Mouse (Mus musculus) MEL-GATA-1-ER (cell line): ENCODE measurements around the gene Gm11627.
"Not testable (repeated sequence)": the region's sequence is repeated elsewhere in the genome, so short reads cannot be mapped to it uniquely, and the experiment has no call there.

ENCODE experiments used
- DNase-seq: peaks from one replicate; pipeline ENCODE4 v3.0.0-alpha.2; 2012; ENCODE audit warnings: low read depth; ENCODE audit errors: extremely low read depth

The Gm11627 gene

DNA sequence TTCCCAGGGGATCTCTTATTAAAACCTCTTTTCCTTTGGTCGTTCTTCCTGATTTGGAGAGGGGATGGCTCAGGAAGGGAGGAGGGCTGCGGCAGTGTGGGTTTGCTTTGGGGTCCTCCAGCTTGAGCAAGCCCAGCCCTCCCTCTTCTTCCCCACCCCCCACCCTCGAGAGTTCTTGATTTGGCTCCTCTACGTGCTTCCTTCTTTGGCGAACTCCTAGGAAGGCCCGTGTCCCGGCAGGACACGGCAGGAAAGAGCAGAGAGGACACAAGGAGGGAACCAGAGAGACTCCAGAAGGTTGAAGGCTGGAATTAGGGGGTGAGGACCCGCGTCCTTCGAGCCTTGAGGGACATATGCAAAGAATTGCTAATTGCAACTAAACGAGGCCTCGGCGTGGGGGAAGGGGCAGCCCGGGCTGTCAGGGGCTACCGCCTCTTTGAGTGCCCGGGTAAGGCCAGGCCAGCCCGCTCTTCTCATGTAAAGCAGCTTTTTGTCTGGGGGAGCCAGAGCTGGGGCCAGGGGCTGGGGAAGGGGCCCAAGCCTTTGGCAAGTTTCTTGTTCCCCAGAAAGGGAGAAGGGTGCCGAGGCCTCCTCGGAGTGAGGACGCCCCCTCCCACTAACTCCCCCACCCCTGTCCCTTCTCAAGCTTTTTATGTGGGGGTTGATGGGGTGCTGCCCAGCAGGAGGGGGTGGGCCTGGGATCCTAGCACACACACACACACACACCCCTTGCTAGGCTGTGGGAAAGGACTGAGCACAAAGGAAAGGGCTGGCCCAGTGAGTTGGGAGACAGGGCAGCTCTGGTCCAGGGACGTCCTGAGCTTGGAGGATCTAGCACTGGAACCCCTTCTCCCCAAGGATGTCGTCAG is at the start of gene Gm11627:
Gene Gm11627, minus strand, starts transcription at position 297 of the 869 bp plus-strand sequence.
- no peak for DNase-seq

DNA sequence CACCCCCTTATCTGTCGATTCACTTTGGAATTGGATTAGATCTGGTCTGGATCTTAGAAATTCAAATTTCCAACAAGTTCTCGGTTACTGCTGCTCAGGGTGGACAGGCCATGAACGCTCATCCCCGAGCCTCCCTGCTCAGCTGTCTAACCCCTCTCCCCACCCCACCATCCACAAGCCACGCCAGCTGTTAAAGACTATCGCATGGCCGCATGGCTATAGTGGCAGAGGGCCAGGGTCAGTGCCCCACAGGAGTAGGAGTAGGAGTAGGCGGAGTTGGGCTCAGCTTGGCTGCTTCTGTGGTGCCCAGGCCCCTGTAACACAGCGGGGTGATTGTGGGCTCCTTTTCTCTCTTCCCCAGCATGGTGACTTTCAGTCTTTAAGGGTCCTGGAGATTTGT is 49.3 kb upstream of the Gm11627 start:
- DNase-seq: no peak

DNA sequence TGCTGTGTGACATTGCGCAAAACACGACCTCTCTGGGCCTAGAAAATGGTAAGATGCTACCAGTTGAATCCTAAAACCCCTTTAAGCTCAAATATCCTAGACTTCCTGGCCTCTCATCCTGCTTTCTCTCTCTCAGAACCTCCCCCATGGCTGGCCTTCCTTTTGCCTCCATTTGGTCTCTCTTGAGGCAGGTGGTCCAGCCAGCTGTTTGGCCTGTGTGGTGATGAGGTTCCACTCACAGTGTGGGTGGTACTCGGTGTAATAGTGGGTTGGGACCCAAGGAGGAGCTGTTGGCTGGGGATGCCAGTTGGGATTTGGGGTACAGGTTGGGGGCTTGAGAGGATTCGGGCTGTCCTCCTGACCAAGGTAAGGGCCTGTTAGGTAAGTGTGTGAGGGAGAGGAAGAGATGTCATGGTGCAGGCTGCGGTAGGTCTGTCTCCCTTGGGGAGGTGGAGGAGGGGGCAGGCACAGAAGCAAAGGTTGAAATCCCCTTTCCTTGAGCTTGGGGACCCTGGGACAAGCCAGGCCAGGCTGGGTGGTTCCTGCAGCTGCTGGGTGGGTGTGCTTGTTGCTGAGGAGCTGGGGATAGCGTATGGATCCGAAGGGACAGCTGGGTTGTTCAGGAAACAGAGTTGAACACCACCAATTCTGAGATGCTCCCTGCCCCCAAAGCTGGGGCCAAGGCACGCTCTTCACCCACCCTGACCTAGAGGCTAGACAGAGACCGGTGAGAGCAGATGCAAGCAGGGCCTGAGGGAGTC is 48.1 kb upstream of the Gm11627 start:
- DNase-seq: no peak

DNA sequence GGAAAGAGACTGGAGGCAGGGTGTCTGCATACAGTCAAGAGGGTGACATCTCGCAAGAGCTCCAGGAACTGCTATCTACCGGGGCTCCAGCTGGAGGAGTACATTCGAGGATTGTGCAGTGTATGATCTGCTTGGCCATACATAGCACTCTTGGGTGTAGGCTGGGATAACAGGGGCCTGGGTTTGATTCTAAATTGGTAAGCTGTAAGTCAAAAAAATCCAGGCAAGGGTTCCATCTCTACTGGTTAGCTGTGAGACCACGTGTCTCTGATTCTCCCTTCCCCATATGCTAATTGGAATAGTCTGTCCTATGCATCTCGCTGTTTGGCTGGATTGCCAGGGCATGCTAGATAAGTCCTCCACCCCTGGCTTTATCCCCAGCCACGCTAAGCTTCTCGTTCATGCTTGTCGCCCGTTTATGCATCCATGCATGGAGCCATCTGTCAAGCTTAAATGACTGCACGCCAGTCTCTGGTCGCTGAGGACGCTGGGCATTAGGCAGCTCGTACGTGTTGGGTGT is 45.7 kb upstream of the Gm11627 start:
- no peak for DNase-seq

DNA sequence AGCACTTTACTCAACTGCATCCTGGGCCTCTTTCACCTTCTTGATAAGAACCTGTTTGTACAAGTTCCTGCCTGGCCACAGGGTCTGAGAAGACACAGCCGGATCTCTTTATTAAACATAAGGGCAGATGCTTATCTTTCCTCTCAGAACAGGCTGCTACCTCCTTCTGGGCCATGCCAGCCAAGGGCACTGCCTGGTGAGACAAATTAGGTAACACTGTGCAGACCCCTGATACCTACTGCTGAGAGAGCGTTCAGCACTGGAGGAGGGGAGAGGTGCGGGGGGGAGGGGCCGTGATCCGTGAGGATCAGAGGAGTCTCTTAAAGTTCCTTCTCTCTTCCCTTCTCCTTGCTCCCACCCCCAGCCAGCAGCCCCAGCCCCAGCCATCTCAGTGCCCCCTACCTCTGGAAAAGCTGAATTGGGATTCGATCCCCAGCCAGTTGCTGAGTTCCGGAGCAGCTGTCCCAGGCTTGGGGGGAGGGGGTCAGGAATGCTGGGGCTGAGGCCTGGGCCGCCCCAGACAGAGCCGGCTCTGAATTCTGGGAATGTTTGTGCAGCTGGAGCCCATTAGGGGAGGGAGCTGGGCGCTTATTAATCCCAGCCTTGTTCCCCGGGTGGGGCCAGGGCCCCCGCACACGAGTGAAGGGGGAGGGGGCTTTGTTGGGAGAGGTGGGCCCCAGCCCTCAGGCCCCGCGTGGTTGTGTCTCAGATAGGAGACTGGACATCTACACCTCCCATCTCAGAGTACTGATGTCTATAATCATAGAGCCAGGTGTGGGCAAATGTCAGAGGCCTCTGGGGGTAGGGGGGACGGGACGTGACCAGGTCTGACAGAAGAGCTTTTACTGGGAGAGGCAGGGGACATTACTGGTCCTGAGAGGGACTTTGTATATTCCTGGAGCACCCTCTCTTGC is 44.9 kb upstream of the Gm11627 start:
- DNase-seq: no peak

DNA sequence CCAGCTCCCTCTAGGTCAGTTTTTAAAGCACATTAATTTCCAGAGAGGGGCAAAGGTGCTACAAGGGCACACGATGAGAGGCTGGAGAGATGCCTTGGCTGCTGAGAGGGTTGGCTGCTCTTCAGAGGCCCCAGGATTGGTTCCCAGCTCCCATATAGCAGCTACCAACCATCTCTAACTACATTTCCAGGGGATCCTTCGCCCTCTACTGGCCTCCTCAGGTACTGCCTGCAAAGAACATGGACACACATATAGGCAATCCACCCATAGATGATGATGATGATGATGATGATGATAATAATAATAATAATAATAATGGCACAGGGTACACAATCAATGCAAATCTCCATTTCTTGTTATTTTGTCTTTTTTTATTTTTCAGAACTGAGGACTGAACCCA is 40.2 kb upstream of the Gm11627 start:
- no peak for DNase-seq

DNA sequence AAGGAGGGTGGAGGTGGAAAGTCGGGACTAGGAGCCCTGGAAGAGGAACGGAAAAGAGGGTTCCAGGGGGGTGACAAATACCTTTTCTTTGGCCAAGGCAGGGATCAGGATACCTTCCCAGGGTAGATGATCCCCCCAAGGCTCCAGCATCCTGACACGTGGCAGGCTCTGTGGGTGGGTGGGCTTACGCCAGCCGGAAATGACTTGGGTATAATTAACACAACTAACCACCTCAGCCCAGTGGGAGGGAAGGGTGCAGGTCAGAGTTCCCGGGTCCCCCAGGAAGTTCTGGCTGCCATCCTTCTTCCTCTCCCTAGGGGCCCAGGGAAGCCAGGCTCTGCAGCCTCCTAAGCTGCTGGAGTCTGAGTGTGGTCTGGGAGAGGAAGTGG is 32.0 kb upstream of the Gm11627 start:
- no peak for DNase-seq

DNA sequence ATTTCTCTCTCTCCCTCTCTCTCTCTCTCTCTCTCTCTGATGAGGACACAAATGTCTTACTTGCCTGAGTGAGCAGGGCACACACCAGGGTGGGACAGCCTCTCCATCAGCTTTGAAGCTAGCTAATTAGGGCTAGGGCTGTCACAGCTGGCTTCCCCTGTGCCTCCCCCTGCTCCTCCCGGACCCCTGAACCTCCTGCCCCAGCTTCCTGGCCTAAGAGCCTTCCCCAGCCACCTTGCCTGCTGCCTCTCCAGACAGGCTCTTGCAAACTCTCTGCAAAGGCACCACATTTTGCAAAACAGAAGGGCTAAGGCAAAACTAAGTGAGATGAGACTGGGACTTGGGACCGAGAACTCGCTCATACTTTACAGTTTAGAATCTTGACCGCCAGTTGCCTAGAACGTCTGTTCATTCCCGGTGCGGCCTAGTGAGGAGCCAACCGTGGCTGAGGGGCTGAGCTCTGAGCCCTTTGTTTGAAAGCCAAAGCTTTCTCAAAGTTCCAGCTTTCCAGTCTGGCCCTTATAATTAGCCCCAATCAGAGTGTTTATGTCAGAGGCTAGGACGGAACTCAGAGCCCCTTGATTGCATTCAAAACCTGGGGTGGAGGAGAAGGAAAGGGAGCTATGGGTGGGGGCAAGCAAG is 31.5 kb upstream of the Gm11627 start:
- no peak for DNase-seq

DNA sequence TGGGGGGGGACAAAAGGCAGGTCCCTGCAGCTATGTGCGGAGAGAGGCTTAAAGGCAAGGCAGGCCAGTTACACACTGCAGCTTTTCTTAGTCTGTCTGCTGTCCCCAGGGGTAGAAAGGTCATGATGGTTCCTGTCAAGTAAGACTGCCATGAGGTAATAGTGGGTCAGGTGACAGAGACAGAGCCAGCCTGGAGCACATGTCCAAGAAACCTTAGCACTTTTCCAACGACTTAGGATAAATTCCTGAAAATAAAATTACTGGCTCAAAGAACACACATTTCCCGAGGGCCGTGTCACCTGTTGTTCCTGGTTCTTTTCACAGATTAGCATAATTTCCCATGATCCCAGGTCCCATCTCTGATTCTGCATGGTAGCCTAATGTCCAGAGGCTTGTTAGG is 31.0 kb upstream of the Gm11627 start:
- DNase-seq: no peak

DNA sequence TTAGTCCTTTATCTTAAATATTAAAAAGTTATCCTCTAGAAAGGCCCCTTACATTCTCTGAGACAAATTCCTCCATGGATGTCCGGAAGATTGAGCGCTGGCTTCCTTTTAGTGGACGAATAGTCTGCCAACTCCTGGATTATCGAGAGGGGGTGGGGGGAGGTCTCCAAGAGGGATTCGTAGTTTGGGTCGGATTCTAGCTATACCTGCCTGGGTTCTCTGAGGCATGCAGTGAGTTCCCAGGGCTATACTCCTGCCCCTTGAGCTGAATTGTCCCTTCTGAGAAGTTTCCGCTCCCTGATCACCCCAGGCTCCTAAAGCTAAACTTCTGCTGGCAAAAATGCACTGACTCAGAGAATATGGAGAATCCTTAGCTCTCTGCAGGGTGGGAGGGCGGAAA is 30.2 kb upstream of the Gm11627 start:
- DNase-seq: no peak

DNA sequence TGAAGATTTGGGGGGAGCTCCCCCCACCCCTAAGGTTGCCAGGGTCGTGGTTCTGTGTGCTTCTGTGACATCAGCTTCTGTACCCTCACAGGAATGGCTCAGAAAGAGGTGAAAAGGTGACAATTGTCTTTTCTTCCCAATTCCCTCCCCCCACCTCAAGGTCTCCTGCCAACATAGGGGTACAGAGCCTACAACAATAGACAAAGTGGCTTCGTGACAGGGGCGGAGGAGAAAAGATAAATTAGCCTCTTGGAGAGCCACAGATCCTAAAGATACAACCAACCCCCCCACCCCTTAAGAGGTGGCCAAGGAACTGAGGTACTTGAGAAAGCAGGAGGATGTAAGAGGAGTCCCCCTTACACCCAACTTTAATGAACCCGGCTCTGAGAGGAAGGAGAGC is 29.4 kb upstream of the Gm11627 start:
- no peak for DNase-seq

DNA sequence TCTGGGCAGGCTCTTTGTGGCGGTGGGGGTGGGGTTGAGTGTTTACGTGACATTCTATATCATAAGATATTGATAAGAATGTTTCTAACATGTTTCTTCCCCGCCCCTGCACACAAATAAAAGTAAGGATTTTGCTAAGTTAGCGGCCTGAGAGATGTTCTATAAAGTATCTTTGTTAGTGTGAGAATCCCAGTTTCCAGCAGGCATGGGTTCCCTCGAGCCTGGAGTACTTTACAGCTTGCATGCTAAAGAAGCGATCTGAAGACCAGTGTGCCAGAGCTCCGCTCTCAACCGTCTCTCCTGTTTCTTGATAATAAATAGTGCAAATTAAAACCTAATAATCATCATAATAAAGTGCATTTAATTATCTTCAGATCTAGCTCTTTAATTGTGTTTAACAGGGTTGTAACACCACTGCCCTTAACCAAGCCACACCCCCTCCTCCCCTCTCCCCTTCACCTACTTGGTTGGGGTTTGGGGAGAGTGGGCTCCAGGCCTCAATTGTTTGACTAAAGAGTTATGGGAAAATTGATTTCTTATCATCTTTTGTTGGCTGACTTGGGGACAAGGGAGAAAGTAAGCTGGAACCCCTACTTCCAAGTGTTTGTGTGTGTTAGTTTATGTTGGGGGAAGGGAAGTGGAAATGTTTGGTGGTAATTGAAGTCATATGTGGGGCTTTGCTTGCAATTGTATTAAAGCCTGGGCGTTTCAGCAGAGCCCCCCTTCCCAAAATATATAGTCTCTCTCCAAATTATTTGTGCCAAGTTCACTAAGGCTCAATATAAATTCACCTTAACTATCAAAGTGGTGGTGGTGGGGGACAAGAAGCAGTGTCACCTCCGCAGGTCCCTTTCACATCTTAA is 28.7 kb upstream of the Gm11627 start:
- no peak for DNase-seq

DNA sequence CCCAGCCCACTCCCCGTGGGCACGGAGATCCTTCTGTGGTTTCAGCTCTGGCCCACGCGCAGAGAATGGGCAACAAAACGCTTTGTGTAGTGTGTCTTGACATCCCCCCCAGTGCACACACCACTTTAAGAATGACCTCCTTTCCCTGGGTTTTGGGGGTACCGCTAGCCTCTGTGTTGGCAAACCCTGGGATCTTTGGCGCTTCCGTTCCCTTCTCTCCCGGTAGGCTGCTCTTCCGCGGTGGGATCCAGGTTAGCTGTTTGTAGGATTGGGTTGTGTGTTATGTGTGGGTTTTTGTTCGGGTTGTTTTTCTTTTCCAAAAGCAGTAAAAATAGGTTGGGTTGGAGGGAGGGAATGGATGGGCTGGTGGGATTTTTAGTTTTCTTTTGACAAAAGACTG is 27.9 kb upstream of the Gm11627 start:
- not testable (repeated sequence) for DNase-seq

DNA sequence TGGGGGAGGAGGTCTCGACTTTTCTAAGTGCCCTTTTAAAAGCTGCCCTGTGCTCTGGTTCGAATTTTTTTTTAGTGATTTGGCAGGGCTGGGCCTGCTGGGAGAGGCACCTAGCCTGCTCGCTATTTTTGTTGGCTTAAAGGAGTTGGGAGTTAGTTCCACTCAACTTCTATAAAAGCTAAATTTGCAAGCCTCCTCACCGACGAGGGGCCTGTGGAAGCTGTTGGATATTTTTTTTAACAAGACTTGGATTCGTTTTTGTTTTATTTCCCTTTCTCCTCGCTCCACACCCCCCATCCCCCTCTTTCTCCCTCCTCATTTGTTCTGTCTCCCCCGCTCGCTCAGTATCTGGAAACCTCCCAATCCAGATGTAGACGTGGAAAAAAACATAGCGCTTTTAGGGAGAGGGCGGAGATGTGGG is 27.5 kb upstream of the Gm11627 start:
- no peak for DNase-seq

DNA sequence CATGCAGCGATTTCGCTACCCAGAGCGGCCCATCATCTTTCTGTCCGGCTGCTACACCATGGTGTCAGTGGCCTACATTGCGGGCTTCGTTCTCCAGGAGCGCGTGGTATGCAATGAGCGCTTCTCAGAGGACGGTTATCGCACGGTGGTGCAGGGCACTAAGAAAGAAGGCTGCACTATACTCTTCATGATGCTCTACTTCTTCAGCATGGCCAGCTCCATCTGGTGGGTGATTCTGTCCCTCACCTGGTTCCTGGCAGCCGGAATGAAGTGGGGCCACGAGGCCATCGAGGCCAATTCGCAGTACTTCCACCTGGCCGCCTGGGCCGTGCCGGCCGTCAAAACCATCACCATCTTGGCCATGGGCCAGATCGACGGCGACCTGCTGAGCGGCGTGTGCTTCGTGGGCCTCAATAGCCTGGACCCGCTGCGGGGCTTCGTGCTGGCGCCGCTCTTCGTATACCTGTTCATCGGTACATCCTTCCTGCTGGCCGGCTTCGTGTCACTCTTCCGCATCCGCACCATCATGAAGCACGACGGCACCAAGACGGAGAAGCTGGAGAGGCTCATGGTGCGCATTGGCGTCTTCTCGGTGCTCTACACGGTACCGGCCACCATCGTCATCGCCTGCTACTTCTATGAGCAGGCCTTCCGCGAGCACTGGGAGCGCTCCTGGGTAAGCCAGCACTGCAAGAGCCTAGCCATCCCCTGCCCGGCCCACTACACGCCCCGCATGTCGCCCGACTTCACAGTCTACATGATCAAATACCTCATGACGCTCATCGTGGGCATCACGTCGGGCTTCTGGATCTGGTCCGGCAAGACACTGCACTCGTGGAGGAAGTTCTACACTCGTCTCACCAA is 26.5 kb upstream of the Gm11627 start:
- no peak for DNase-seq

DNA sequence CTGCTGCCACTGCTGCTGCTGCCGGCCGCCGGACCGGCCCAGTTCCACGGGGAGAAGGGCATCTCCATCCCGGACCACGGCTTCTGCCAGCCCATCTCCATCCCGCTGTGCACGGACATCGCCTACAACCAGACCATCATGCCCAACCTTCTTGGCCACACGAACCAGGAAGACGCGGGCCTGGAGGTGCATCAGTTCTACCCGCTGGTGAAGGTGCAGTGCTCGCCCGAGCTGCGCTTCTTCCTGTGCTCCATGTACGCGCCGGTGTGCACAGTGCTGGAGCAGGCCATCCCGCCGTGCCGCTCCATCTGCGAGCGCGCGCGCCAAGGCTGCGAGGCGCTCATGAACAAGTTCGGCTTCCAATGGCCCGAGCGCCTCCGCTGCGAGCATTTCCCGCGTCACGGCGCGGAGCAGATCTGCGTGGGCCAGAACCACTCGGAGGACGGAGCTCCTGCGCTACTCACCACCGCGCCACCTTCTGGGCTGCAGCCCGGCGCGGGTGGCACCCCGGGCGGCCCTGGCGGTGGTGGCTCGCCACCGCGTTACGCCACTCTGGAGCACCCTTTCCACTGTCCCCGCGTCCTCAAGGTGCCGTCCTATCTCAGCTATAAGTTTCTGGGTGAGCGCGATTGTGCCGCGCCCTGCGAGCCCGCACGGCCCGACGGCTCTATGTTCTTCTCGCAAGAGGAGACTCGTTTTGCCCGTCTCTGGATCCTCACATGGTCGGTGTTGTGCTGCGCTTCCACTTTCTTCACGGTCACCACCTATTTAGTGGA is 25.7 kb upstream of the Gm11627 start:
- DNase-seq: no peak

DNA sequence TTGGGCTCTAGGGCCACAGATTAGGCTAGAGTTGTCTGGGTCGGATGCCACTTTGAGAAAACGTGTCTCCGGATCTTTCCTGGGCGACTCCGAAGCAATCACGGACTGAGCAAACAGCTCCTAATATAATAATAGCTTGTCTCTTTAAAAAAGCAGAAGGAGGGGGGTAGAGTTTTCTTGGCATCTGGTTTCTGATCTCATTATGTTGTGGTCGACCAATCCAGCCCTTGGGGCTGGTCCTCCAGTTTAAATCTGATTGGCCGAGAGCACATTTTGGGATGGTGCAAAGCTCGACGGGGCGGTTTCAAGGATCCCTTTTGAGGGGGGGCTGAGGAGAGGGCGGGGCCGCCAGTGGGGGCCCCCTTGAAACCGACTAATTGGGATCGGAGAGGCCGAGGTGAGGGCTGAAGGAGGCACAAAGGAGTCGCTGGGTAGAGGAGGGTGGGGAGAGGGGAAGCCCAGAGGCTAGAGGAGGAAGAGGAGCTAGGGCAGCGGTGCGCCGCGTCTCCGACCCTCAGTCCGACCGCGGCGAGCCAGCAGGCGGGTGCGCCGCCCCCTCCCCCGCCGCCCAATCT is 24.8 kb upstream of the Gm11627 start, which contains the start of gene Fzd2:
Gene Fzd2, plus strand, starts transcription at position 387 of the 575 bp plus-strand sequence.
- no peak for DNase-seq

DNA sequence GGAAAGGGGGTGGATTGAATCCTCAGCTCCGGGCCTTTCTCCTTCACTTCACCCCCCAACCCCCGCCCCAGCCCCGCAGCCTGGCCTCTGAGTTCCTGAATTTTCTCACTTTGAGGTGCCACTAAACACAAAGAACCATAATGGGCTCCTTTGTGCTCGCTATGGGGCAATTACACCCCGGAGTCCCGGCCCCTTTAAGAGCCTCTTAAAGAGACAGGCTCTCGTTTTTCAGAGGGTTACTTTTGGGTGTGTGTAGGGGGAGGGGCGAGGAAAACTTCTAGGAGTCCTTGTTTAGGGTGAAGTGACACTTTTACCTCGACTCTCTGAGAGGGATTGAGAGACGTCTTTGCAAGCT is 24.2 kb upstream of the Gm11627 start:
- DNase-seq: no peak
